9 mouse cellular contexts compared by ENCODE assay signal in the genomic region with DNA sequence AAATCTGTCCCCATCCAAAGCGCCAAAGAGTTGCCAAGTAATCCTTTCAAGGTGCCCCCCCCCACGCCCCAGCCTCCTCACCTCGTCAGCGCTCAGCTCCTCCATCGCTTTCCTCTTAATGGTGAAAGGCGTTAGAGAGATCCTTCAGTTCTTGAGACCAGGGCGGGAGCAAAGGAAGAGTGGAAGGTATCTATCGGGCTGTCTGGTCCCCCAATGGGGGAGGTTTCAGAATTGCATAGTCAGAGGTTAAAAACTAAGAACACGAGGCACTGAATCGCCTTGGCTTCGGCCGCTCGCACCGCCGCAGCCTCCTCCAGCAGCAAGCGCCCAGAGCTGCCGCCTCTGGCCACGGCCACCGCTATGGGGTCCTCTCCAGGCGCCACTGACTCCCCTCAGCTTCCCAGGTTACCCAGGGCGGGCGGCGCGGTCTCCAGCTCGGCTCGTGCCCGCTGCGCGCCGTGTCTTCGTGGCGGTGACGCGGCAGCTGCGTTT. TPM values are rescaled to one million over a fixed set of nuclear protein-coding genes. Genes with fewer than 3 reads are reported as not detected.
DNase-seq lines count a peak whose midpoint lies in the region; ATAC-seq and TF ChIP-seq lines count a peak whose summit lies in the region.
"Had no signal": no experiment of that assay in that cellular context is flagged by ENCODE, and none has a peak within 500 bp of the region (broad histone marks: within the 10 kb centered on the region; RNA-seq: fewer than 3 reads in every experiment).

No protein-coding gene starts in this region.

- TF ChIP-seq CTCF in small intestine, adult 2 months (IDR thresholded peaks at IDR 0.05; ENCODE audit: extremely low read depth, insufficient read length, insufficient replicate concordance, low read depth, low read length): no peak

- peak overlapping the region; percentile 99 for H3K4me3 ChIP-seq in erythroblast, embryonic 14.5 days (replicated peaks)
- peak overlapping the region; percentile 82 for H3K4me3 ChIP-seq in intestine, embryonic 16.5 days (ENCODE audit: low read length)
- H3K4me3 ChIP-seq in lung, embryonic 16.5 days (ENCODE audit: low read length): peak overlapping the region; percentile 95
- peak overlapping the region; percentile 77 for H3K4me3 ChIP-seq in small intestine, adult 2 months (ENCODE audit: low read depth, low read length)

- H3K4me2 ChIP-seq in intestine, embryonic 16.5 days (ENCODE audit: low read depth, low read length): peak overlapping the region; percentile 65
- peak overlapping the region; percentile 91 for H3K4me2 ChIP-seq in lung, embryonic 16.5 days (ENCODE audit: low read depth, low read length)

- H3K27ac ChIP-seq in intestine, embryonic 16.5 days (ENCODE audit: low read length): peak overlapping the region; percentile 96
- H3K27ac ChIP-seq in lung, embryonic 16.5 days (ENCODE audit: low read length): peak overlapping the region; percentile 99
- H3K27ac ChIP-seq in small intestine, adult 2 months (ENCODE audit: insufficient read depth, low read depth, low read length): peak overlapping the region; percentile 80

- no peak for TF ChIP-seq POLR2A in small intestine, adult 2 months (IDR thresholded peaks at IDR 0.05; ENCODE audit: low read depth, low read length)

- H3K27me3 ChIP-seq in erythroblast, embryonic 14.5 days (ENCODE audit: control insufficient read depth): no peaks in the 10 kb centered on the region
- H3K27me3 ChIP-seq in intestine, embryonic 16.5 days (replicated peaks; ENCODE audit: control insufficient read depth, insufficient read depth, low read length): no peaks in the 10 kb centered on the region
- H3K27me3 ChIP-seq in lung, embryonic 16.5 days (ENCODE audit: control insufficient read depth, insufficient read depth, low read depth, low read length): no peaks in the 10 kb centered on the region
- no peaks in the 10 kb centered on the region for H3K27me3 ChIP-seq in small intestine, adult 2 months (ENCODE audit: control insufficient read depth, insufficient read depth, low read length)

- no peaks in the 10 kb centered on the region for H3K9me3 ChIP-seq in erythroblast, embryonic 14.5 days (ENCODE audit: control insufficient read depth, low read length)
- no peaks in the 10 kb centered on the region for H3K9me3 ChIP-seq in intestine, embryonic 16.5 days (ENCODE audit: control insufficient read depth, low read length)
- H3K9me3 ChIP-seq in lung, embryonic 16.5 days (ENCODE audit: control insufficient read depth, low read length): no peaks in the 10 kb centered on the region

- H3K9ac ChIP-seq in intestine, embryonic 16.5 days (ENCODE audit: low read depth, low read length): peak overlapping the region; percentile 96
- peak overlapping the region; percentile 95 for H3K9ac ChIP-seq in lung, embryonic 16.5 days (ENCODE audit: low read length)

- peaks cover 30% of the 10 kb centered on the region for H3K4me1 ChIP-seq in erythroblast, embryonic 14.5 days (ENCODE audit: control insufficient read depth)
- H3K4me1 ChIP-seq in intestine, embryonic 16.5 days (ENCODE audit: control insufficient read depth, insufficient read depth, low read length): 0 out of 2 replicates have a peak, but pooled peaks cover 5% of the 10 kb centered on the region
- peaks cover 5% of the 10 kb centered on the region; the same call in 1 of the 2 replicates for H3K4me1 ChIP-seq in lung, embryonic 16.5 days (replicated peaks; ENCODE audit: control insufficient read depth, insufficient read depth, low read length)
- peaks cover 6% of the 10 kb centered on the region for H3K4me1 ChIP-seq in small intestine, adult 2 months (ENCODE audit: control insufficient read depth, insufficient read depth, insufficient read length, low read length)

- peak; percentile 35 for DNase-seq in adrenal gland, postnatal 25 days
- DNase-seq in adrenal gland, adult 2 months: no peak
- peak; percentile 11 to 12 for DNase-seq in spleen, postnatal 36 days (ENCODE audit: low spot score in 2 of 2)
- no peak for DNase-seq in spleen, adult 12 weeks (ENCODE audit: low spot score)

- ATAC-seq in intestine, embryonic 16.5 days: peak; percentile 76
- ATAC-seq in lung, embryonic 16.5 days (ENCODE audit: low read depth): peak; percentile 70

- peaks cover 14% of the 10 kb centered on the region for H3K36me3 ChIP-seq in erythroblast, embryonic 14.5 days (ENCODE audit: control insufficient read depth)
- 0 out of 2 replicates have a peak, but pooled peaks cover 3% of the 10 kb centered on the region for H3K36me3 ChIP-seq in intestine, embryonic 16.5 days (ENCODE audit: control insufficient read depth, insufficient read depth, low read length)
- no peaks in the 10 kb centered on the region for H3K36me3 ChIP-seq in lung, embryonic 16.5 days (ENCODE audit: control insufficient read depth, insufficient read depth, low read length)
- no peaks in the 10 kb centered on the region for H3K36me3 ChIP-seq in small intestine, adult 2 months (ENCODE audit: control insufficient read depth, insufficient read depth, low read length)

- under 1% methylated on average over 35 of the region's 35 CpGs for WGBS in intestine, embryonic 16.5 days
- WGBS in lung, embryonic 16.5 days: under 1% methylated on average over 35 of the region's 35 CpGs
- WGBS in small intestine, adult 2 months: under 1% methylated on average over 35 of the region's 35 CpGs

RNA-seq across cellular contexts. Expression of a gene that starts 0.7 kb away (rescaled TPM):
- total RNA-seq in adrenal gland, postnatal 25 days (2021): 105 and 111 TPM in 2 replicates
- total RNA-seq in adrenal gland, adult 2 months (2021): 10 to 100 TPM; 70.9 to 85.0 TPM
- 84.7 and 105 TPM in 2 replicates for polyA plus RNA-seq in adrenal gland, adult 2 months (2012; rRNA removed)
- 14.2 and 15.0 TPM in 2 replicates for polyA plus RNA-seq in erythroblast, embryonic 14.5 days (2012)
- polyA plus RNA-seq in intestine, embryonic 16.5 days (2015; fragmentation: Nextera tagmentation; extraction: Ambion mirVana): 31.1 and 34.4 TPM in 2 replicates
- 30.9 and 33.8 TPM in 2 replicates for polyA plus RNA-seq in lung, embryonic 16.5 days (2015; fragmentation: Nextera tagmentation; extraction: Ambion mirVana)
- polyA plus RNA-seq in small intestine, adult 2 months (2012; rRNA removed): 51.0 and 115 TPM in 2 replicates

RNA-seq across cellular contexts. Expression of a gene that starts 28.9 kb away (rescaled TPM):
- total RNA-seq in adrenal gland, postnatal 25 days (2021): 7.0 and 13.4 TPM in 2 replicates
- total RNA-seq in adrenal gland, adult 2 months (2021): 10 to 100 TPM; 13.3 to 14.3 TPM
- 3.4 and 6.1 TPM in 2 replicates for polyA plus RNA-seq in adrenal gland, adult 2 months (2012; rRNA removed)
- polyA plus RNA-seq in erythroblast, embryonic 14.5 days (2012): not detected in 2 replicates
- 1.9 and 2.2 TPM in 2 replicates for polyA plus RNA-seq in intestine, embryonic 16.5 days (2015; fragmentation: Nextera tagmentation; extraction: Ambion mirVana)
- polyA plus RNA-seq in lung, embryonic 16.5 days (2015; fragmentation: Nextera tagmentation; extraction: Ambion mirVana): 2.0 and 3.4 TPM in 2 replicates
- 1.0 and 3.9 TPM in 2 replicates for polyA plus RNA-seq in small intestine, adult 2 months (2012; rRNA removed)

RNA-seq across cellular contexts. Expression of a gene that starts 51.3 kb away (rescaled TPM):
- not detected in 2 replicates for total RNA-seq in adrenal gland, postnatal 25 days (2021)
- not detected for total RNA-seq in adrenal gland, adult 2 months (2021)
- polyA plus RNA-seq in adrenal gland, adult 2 months (2012; rRNA removed): not detected in 2 replicates
- polyA plus RNA-seq in erythroblast, embryonic 14.5 days (2012): not detected in 2 replicates
- polyA plus RNA-seq in intestine, embryonic 16.5 days (2015; fragmentation: Nextera tagmentation; extraction: Ambion mirVana): 0.38 and 0.55 TPM in 2 replicates
- 0.49 and 0.53 TPM in 2 replicates for polyA plus RNA-seq in lung, embryonic 16.5 days (2015; fragmentation: Nextera tagmentation; extraction: Ambion mirVana)
- not detected in 2 replicates for polyA plus RNA-seq in small intestine, adult 2 months (2012; rRNA removed)
- total RNA-seq: gastrocnemius, adult 8-10 months had no signal

RNA-seq across cellular contexts. Expression of a gene that starts 59.2 kb away (rescaled TPM):
- 12.2 and 17.1 TPM in 2 replicates for total RNA-seq in adrenal gland, postnatal 25 days (2021)
- total RNA-seq in adrenal gland, adult 2 months (2021): 10 to 100 TPM; 14.2 to 15.2 TPM
- 9.1 and 10.4 TPM in 2 replicates for polyA plus RNA-seq in adrenal gland, adult 2 months (2012; rRNA removed)
- polyA plus RNA-seq in erythroblast, embryonic 14.5 days (2012): 0.10 and 0.17 TPM in 2 replicates
- 14.7 and 15.2 TPM in 2 replicates for polyA plus RNA-seq in intestine, embryonic 16.5 days (2015; fragmentation: Nextera tagmentation; extraction: Ambion mirVana)
- polyA plus RNA-seq in lung, embryonic 16.5 days (2015; fragmentation: Nextera tagmentation; extraction: Ambion mirVana): 10.3 and 11.9 TPM in 2 replicates
- polyA plus RNA-seq in small intestine, adult 2 months (2012; rRNA removed): 6.4 and 9.8 TPM in 2 replicates

RNA-seq across cellular contexts. Expression of a gene that starts 59.2 kb away (rescaled TPM):
- total RNA-seq in adrenal gland, postnatal 25 days (2021): 25.8 and 26.5 TPM in 2 replicates
- total RNA-seq in adrenal gland, adult 2 months (2021): 10 to 100 TPM; 22.3 to 27.7 TPM
- 22.6 and 22.9 TPM in 2 replicates for polyA plus RNA-seq in adrenal gland, adult 2 months (2012; rRNA removed)
- polyA plus RNA-seq in erythroblast, embryonic 14.5 days (2012): 0.29 and 0.58 TPM in 2 replicates
- 38.2 and 41.4 TPM in 2 replicates for polyA plus RNA-seq in intestine, embryonic 16.5 days (2015; fragmentation: Nextera tagmentation; extraction: Ambion mirVana)
- polyA plus RNA-seq in lung, embryonic 16.5 days (2015; fragmentation: Nextera tagmentation; extraction: Ambion mirVana): 35.2 and 40.7 TPM in 2 replicates
- polyA plus RNA-seq in small intestine, adult 2 months (2012; rRNA removed): 5.1 and 16.8 TPM in 2 replicates

Comparison
In these comparisons a context has a peak if more than half of its experiments do, and no peak if none do; other contexts are left out.
1. DNase-seq: peak in adrenal gland, postnatal 25 days (single experiment) and spleen, postnatal 36 days (2 of 2); none in adrenal gland, adult 2 months (single experiment) and spleen, adult 12 weeks (single experiment).
2. Peak in every context shown above with its lines, with median percentiles within 50 percentile points of each other: H3K4me3 ChIP-seq and H3K27ac ChIP-seq.